Mouse (Mus musculus) liver, embryonic 15.5 days (tissue): ENCODE results near the gene Cd302. TPM values are rescaled to one million over a fixed set of nuclear protein-coding genes. Genes with fewer than 3 reads are reported as not detected.

Source experiments
- ATAC-seq: fragments of 200-750 bp; cut with Nextera tagmentation; 2 replicates; pipeline ENCODE4 v1.8.0; 2017; ENCODE audit warnings: moderate number of reproducible peaks, mild to moderate bottlenecking, moderate library complexity; ENCODE audit not compliant: insufficient read depth
- H3K27ac ChIP-seq: fragments of 300-500 bp; sonication (generic); replicated peaks from 2 replicates; pipeline ENCODE4 v1.5.1; 2015; ENCODE audit warnings: mild to moderate bottlenecking, inconsistent platforms
- H3K27me3 ChIP-seq: fragments of 300-500 bp; sonication (generic); 2 replicates; pipeline ENCODE4 v1.6.1; 2015; ENCODE audit warnings: mild to moderate bottlenecking, inconsistent platforms
- H3K36me3 ChIP-seq: fragments of 300-500 bp; sonication (generic); replicated peaks from 2 replicates; pipeline ENCODE4 v1.6.1; 2015; ENCODE audit warnings: moderate library complexity, mild to moderate bottlenecking, inconsistent platforms
- H3K4me1 ChIP-seq: fragments of 300-500 bp; sonication (generic); replicated peaks from 2 replicates; pipeline ENCODE4 v1.6.1; 2015; ENCODE audit warnings: inconsistent platforms
- H3K4me2 ChIP-seq: fragments of 300-500 bp; sonication (generic); 2 replicates; pipeline ENCODE4 v1.6.1; 2015; ENCODE audit warnings: moderate library complexity, mild to moderate bottlenecking, inconsistent platforms
- H3K4me3 ChIP-seq: fragments of 300-500 bp; sonication (generic); replicated peaks from 2 replicates; pipeline ENCODE4 v1.5.1; 2015; ENCODE audit warnings: mild to moderate bottlenecking, inconsistent platforms
- H3K9ac ChIP-seq: fragments of 300-500 bp; sonication (generic); 2 replicates; pipeline ENCODE4 v1.6.1; 2015; ENCODE audit warnings: moderate library complexity, mild to moderate bottlenecking, inconsistent platforms
- H3K9me3 ChIP-seq: fragments of 300-500 bp; sonication (generic); replicated peaks from 2 replicates; pipeline ENCODE4 v1.6.1; 2016; ENCODE audit warnings: inconsistent platforms
- WGBS: fragments of 180-500 bp; shearing (Covaris S2); methylation state at CpG from one replicate; pipeline ENCODE4 v1.1.7; 2015; ENCODE audit warnings: mixed read lengths; ENCODE audit not compliant: insufficient replicate concordance; 5-methylcytosine and 5-hydroxymethylcytosine counted together
- polyA plus RNA-seq: library from polyadenylated mRNA; unstranded; fragments of >200 nt; fragmentation: Nextera tagmentation; extraction: Ambion mirVana; gene quantifications from 2 replicates; pipeline ENCODE4 v1.2.1, GENCODE M21; 2015

Gene Cd302
- polyA plus RNA-seq, 1 experiment from 2014 or later: 91.1 TPM

- no peak overlapping the region for H3K4me3 ChIP-seq
- H3K4me1 ChIP-seq: no peaks in the 10 kb centered on the region
- no peak for ATAC-seq
- H3K36me3 ChIP-seq: peaks cover 34% of the 10 kb centered on the region
- H3K4me2 ChIP-seq: no peak overlapping the region
- no peaks in the 10 kb centered on the region for H3K9me3 ChIP-seq
- 74% methylated on average over 4 of the region's 4 CpGs for WGBS
- H3K27ac ChIP-seq: no peak overlapping the region
- H3K9ac ChIP-seq: no peak overlapping the region
- H3K27me3 ChIP-seq: no peaks in the 10 kb centered on the region
Observed at GRCm38 (mm10) chr2:60252782-60253181, 31.5 kb downstream of the Cd302 start.

- Histone ChIP-seq H3K9ac (no peak overlapping the region), H3K27ac (no peak overlapping the region), H3K9me3 (no peaks in the 10 kb centered on the region), H3K4me3 (no peak overlapping the region), H3K4me2 (no peak overlapping the region), H3K27me3 (no peaks in the 10 kb centered on the region), H3K36me3 (peaks cover 76% of the 10 kb centered on the region), H3K4me1 (0 out of 2 replicates have a peak, but pooled peaks cover 2% of the 10 kb centered on the region)
- 85% methylated on average over 7 of the region's 7 CpGs for WGBS
- ATAC-seq: no peak
Observed at GRCm38 (mm10) chr2:60234506-60234905, 49.8 kb downstream of the Cd302 start.

GRCm38 (mm10) chr2:60233147-60233546, 51.1 kb downstream of the Cd302 start:
- 64% methylated on average over 2 of the region's 2 CpGs for WGBS
- no peaks in the 10 kb centered on the region for H3K9me3 ChIP-seq
- no peak for ATAC-seq
- H3K27me3 ChIP-seq: no peaks in the 10 kb centered on the region
- peaks cover 67% of the 10 kb centered on the region for H3K36me3 ChIP-seq
- no peak overlapping the region for H3K27ac ChIP-seq
- H3K4me3 ChIP-seq: no peak overlapping the region
- H3K4me2 ChIP-seq: no peak overlapping the region
- H3K4me1 ChIP-seq: peaks cover 2% of the 10 kb centered on the region; the same call in 1 of the 2 replicates
- H3K9ac ChIP-seq: no peak overlapping the region

GRCm38 (mm10) chr2:60230361-60230760, 53.9 kb downstream of the Cd302 start:
- Histone ChIP-seq H3K4me1 (peaks cover 7% of the 10 kb centered on the region), H3K27me3 (no peaks in the 10 kb centered on the region), H3K9me3 (no peaks in the 10 kb centered on the region), H3K36me3 (peaks cover 54% of the 10 kb centered on the region), H3K4me2 (no peak overlapping the region), H3K4me3 (no peak overlapping the region), H3K27ac (no peak overlapping the region), H3K9ac (no peak overlapping the region)
- WGBS: 74% methylated on average over 2 of the region's 2 CpGs
- no peak for ATAC-seq

GRCm38 (mm10) chr2:60228470-60228869, 55.8 kb downstream of the Cd302 start:
- no peaks in the 10 kb centered on the region for H3K27me3 ChIP-seq
- ATAC-seq: no peak
- no peak overlapping the region for H3K9ac ChIP-seq
- H3K4me2 ChIP-seq: no peak overlapping the region
- peaks cover 39% of the 10 kb centered on the region for H3K36me3 ChIP-seq
- H3K27ac ChIP-seq: no peak overlapping the region
- H3K9me3 ChIP-seq: no peaks in the 10 kb centered on the region
- peaks cover 7% of the 10 kb centered on the region for H3K4me1 ChIP-seq
- H3K4me3 ChIP-seq: no peak overlapping the region
- WGBS: 80% methylated on average over 1 of the region's 1 CpGs

GRCm38 (mm10) chr2:60223489-60223888, 60.8 kb downstream of the Cd302 start:
- Histone ChIP-seq H3K9ac (no peak overlapping the region), H3K27me3 (no peaks in the 10 kb centered on the region), H3K9me3 (no peaks in the 10 kb centered on the region), H3K4me1 (peaks cover 15% of the 10 kb centered on the region), H3K27ac (no peak overlapping the region), H3K36me3 (0 out of 2 replicates have a peak, but pooled peaks cover 7% of the 10 kb centered on the region), H3K4me2 (no peak overlapping the region), H3K4me3 (no peak overlapping the region)
- 58% methylated on average over 1 of the region's 1 CpGs for WGBS
- no peak for ATAC-seq

GRCm38 (mm10) chr2:60221954-60222353, 62.3 kb downstream of the Cd302 start:
- Histone ChIP-seq H3K4me3 (no peak overlapping the region), H3K4me1 (peaks cover 19% of the 10 kb centered on the region), H3K36me3 (0 out of 2 replicates have a peak, but pooled peaks cover 7% of the 10 kb centered on the region), H3K27ac (no peak overlapping the region), H3K9ac (no peak overlapping the region), H3K9me3 (no peaks in the 10 kb centered on the region), H3K27me3 (no peaks in the 10 kb centered on the region), H3K4me2 (no peak overlapping the region)
- ATAC-seq: no peak
- 88% methylated on average over 2 of the region's 2 CpGs for WGBS

GRCm38 (mm10) chr2:60221236-60221635, 63.1 kb downstream of the Cd302 start:
- no peaks in the 10 kb centered on the region for H3K9me3 ChIP-seq
- ATAC-seq: no peak
- H3K36me3 ChIP-seq: 0 out of 2 replicates have a peak, but pooled peaks cover 7% of the 10 kb centered on the region
- peaks cover 25% of the 10 kb centered on the region for H3K4me1 ChIP-seq
- no peak overlapping the region for H3K4me2 ChIP-seq
- H3K27me3 ChIP-seq: no peaks in the 10 kb centered on the region
- 78% methylated on average over 6 of the region's 6 CpGs for WGBS
- no peak overlapping the region for H3K27ac ChIP-seq
- H3K4me3 ChIP-seq: no peak overlapping the region
- no peak overlapping the region for H3K9ac ChIP-seq

GRCm38 (mm10) chr2:60217620-60218019, 66.7 kb downstream of the Cd302 start:
- H3K4me3 ChIP-seq: no peak overlapping the region
- ATAC-seq: no peak
- H3K9ac ChIP-seq: no peak overlapping the region
- H3K27me3 ChIP-seq: no peaks in the 10 kb centered on the region
- peaks cover 21% of the 10 kb centered on the region for H3K36me3 ChIP-seq
- H3K27ac ChIP-seq: no peak overlapping the region
- 64% methylated on average over 6 of the region's 6 CpGs for WGBS
- H3K4me2 ChIP-seq: no peak overlapping the region
- H3K4me1 ChIP-seq: peaks cover 50% of the 10 kb centered on the region
- no peaks in the 10 kb centered on the region for H3K9me3 ChIP-seq

GRCm38 (mm10) chr2:60216547-60217153, 67.6 kb downstream of the Cd302 start:
- Histone ChIP-seq H3K9ac (no peak overlapping the region), H3K27me3 (no peaks in the 10 kb centered on the region), H3K4me1 (peaks cover 54% of the 10 kb centered on the region), H3K4me2 (no peak overlapping the region), H3K27ac (no peak overlapping the region), H3K4me3 (no peak overlapping the region), H3K36me3 (peaks cover 24% of the 10 kb centered on the region), H3K9me3 (no peaks in the 10 kb centered on the region)
- WGBS: 72% methylated on average over 4 of the region's 4 CpGs
- no peak for ATAC-seq

GRCm38 (mm10) chr2:60214683-60215082, 69.6 kb downstream of the Cd302 start:
- Histone ChIP-seq H3K4me3 (no peak overlapping the region), H3K9me3 (no peaks in the 10 kb centered on the region), H3K36me3 (peaks cover 29% of the 10 kb centered on the region), H3K27me3 (no peaks in the 10 kb centered on the region), H3K9ac (no peak overlapping the region), H3K4me2 (no peak overlapping the region), H3K4me1 (peaks cover 59% of the 10 kb centered on the region), H3K27ac (no peak overlapping the region)
- ATAC-seq: no peak
- 79% methylated on average over 2 of the region's 2 CpGs for WGBS

- Histone ChIP-seq H3K4me2 (no peak overlapping the region), H3K4me1 (peaks cover 64% of the 10 kb centered on the region)
Observed at GRCm38 (mm10) chr2:60212488-60212887, 71.8 kb downstream of the Cd302 start.

More at GRCm38 (mm10) chr2:60212488-60212887, 71.8 kb downstream of the Cd302 start:
- Histone ChIP-seq H3K9ac (no peak overlapping the region), H3K27ac (no peak overlapping the region), H3K9me3 (no peaks in the 10 kb centered on the region), H3K27me3 (no peaks in the 10 kb centered on the region), H3K36me3 (peaks cover 29% of the 10 kb centered on the region), H3K4me3 (no peak overlapping the region)
- no peak for ATAC-seq
